Mouse (Mus musculus) C2C12 (cell line): ENCODE measurements at regions not wholly inside any gene's neighbourhood (a gene's known extent, or its start where the extent isn't known, plus 50 kb on each side); places are given as distances from the start of the nearest gene placed in this dataset.

Experiments used
- H3K27me3 ChIP-seq: one replicate; pipeline ENCODE4 v1.6.1; 2011; ENCODE audit not compliant: control insufficient read depth, insufficient read depth, insufficient read length
- H3K36me3 ChIP-seq: one replicate; pipeline ENCODE4 v1.6.1; 2011; ENCODE audit not compliant: control insufficient read depth, insufficient read depth
- H3K4me3 ChIP-seq: one replicate; pipeline ENCODE4 v1.5.1; 2011; ENCODE audit warnings: mild to moderate bottlenecking, control low read depth; ENCODE audit not compliant: poor library complexity, insufficient read depth, severe bottlenecking
- H3K79me2 ChIP-seq: one replicate; pipeline ENCODE4 v1.6.1; 2011; ENCODE audit not compliant: control insufficient read depth, insufficient read depth
- H3K79me3 ChIP-seq: one replicate; pipeline ENCODE4 v1.6.1; 2011; ENCODE audit warnings: low read depth, control low read depth
- H3ac ChIP-seq: one replicate; pipeline ENCODE3; 2011; ENCODE audit warnings: low read depth; ENCODE audit not compliant: control insufficient read depth, insufficient read length
- CEBPB ChIP-seq: IDR thresholded peaks from one replicate; pipeline ENCODE4 v1.6.1; 2011; ENCODE audit warnings: low read depth, mild to moderate bottlenecking, control low read depth, moderate library complexity
- CTCF ChIP-seq: IDR thresholded peaks from one replicate; pipeline ENCODE4 v1.5.1; 2011; ENCODE audit not compliant: control insufficient read depth, insufficient read depth, insufficient read length
- FOSL1 ChIP-seq: IDR thresholded peaks from one replicate; pipeline ENCODE4 v1.8.0; 2011; ENCODE audit warnings: mild to moderate bottlenecking, low read length; ENCODE audit not compliant: poor library complexity, insufficient read depth, severe bottlenecking
- MAX ChIP-seq: IDR thresholded peaks from one replicate; pipeline ENCODE4 v1.6.1; 2011; ENCODE audit warnings: mild to moderate bottlenecking, control low read depth
- MYOD1 ChIP-seq: IDR thresholded peaks from one replicate; pipeline ENCODE4 v1.6.1; 2011; ENCODE audit warnings: low read depth; ENCODE audit not compliant: control insufficient read depth, insufficient read length
- MYOG ChIP-seq: IDR thresholded peaks from one replicate; pipeline ENCODE4 v1.6.1; 2011; ENCODE audit not compliant: control insufficient read depth, insufficient read length; ENCODE audit errors: extremely low read depth
- USF1 ChIP-seq: IDR thresholded peaks from one replicate; pipeline ENCODE4 v1.6.1; 2011; ENCODE audit warnings: low read depth, mild to moderate bottlenecking, control low read depth, moderate library complexity

DNA sequence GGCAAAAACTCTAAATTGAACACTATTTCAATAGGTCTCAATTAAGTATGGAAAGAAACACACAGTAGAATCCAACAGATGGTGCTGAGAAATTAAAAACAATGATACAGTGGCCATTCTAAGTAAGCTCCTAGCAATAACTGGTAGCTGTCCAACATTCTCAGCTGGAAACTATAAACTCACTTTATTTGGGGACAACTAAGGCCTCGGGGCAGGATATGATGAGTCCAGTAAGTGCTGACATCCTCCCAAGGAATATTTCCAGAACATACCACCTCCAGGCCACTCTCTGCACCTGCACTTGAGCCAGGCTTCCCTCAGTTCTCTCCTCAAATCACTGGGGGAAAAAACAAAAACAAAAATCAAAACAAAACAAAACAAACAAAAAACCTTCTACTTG, 53.7 kb upstream of the Ank start:
- Histone ChIP-seq H3K27me3 (no peaks in the 10 kb centered on the region), H3K4me3 (no peak overlapping the region), H3K79me3 (no peaks in the 10 kb centered on the region), H3K79me2 (no peaks in the 10 kb centered on the region), H3K36me3 (no peaks in the 10 kb centered on the region), H3ac (no peak overlapping the region)
- TF ChIP-seq CTCF = no peak
- TF ChIP-seq MYOD1 = no peak
- TF ChIP-seq MAX = no peak
- TF ChIP-seq MYOG = no peak
- no peak for TF ChIP-seq USF1
- no peak for TF ChIP-seq CEBPB
- no peak for TF ChIP-seq FOSL1

DNA sequence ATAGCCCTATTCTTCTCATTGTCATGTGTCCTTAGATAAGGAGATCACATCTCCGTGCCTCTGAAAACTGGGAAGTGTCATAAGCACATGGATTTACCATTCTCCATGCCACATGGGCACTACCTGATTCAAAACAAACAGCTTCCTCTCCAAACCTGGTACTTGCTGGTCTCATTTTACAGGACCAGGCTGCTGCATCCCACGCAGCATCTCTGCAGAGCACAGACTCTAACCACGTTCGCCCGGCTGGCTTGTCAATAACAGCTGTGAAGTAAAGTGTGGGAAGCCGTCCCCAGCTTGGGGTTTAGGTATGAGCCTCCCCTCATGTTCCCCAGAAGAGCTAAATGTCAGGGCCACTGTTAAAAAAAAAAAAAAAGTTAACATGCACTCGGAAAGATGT, 53.0 kb upstream of the Ank start:
- Histone ChIP-seq H3K36me3 (no peaks in the 10 kb centered on the region), H3K79me3 (no peaks in the 10 kb centered on the region), H3K27me3 (no peaks in the 10 kb centered on the region), H3K4me3 (no peak overlapping the region), H3K79me2 (no peaks in the 10 kb centered on the region), H3ac (no peak overlapping the region)
- TF ChIP-seq MAX (no peak), USF1 (no peak), MYOD1 (no peak), MYOG (no peak), FOSL1 (no peak), CTCF (no peak), CEBPB (no peak)

DNA sequence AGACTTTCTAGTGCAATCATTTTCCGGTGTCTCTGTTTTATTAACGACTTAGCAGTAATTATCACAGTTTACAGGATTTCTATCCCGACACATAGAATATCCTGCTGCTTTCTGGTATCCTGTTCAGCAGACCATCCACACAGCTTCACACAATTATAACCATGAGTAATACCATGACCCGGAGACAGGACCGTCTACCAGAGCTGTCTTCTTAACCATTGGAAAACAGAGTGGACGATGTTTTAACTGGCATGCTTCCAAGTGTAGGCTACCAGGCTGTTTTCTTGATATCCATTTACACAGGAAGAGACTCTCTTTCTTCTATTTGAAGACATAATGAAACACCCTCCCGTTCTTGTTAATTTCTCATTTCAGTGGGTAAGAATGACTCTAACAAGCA, 51.7 kb upstream of the Ank start:
- H3K36me3 ChIP-seq = no peaks in the 10 kb centered on the region
- no peak overlapping the region for H3ac ChIP-seq
- H3K79me3 ChIP-seq = no peaks in the 10 kb centered on the region
- H3K4me3 ChIP-seq = no peak overlapping the region
- no peaks in the 10 kb centered on the region for H3K27me3 ChIP-seq
- no peak for TF ChIP-seq MAX
- peak; percentile 34 for TF ChIP-seq MYOD1
- H3K79me2 ChIP-seq = no peaks in the 10 kb centered on the region
